Mouse (Mus musculus): ENCODE measurements around the gene Dmd. TPM values are rescaled to one million over a fixed set of nuclear protein-coding genes. Genes with fewer than 3 reads are reported as not detected.
A peak's percentile ranks its signal among the peaks of the same experiment; 100 is the strongest.

Dmd gene
- polyA plus RNA-seq, 1 experiment: 1.6 TPM

GRCm38 (mm10) chrX:85137293-85137692 lies 2188.6 kb downstream of the Dmd start:
- no peaks in the 10 kb centered on the region for H3K4me1 ChIP-seq (replicated peaks; ENCODE audit: control insufficient read depth, insufficient read depth, low read length)
- no peaks in the 10 kb centered on the region for H3K27me3 ChIP-seq (ENCODE audit: control insufficient read depth, insufficient read depth, low read length)
- no peaks in the 10 kb centered on the region for H3K36me3 ChIP-seq (ENCODE audit: control insufficient read depth, insufficient read depth, low read length)
- H3K27ac ChIP-seq (ENCODE audit: control insufficient read depth, insufficient read depth, low read length): no peak overlapping the region
- no peak for TF ChIP-seq CTCF (IDR thresholded peaks at IDR 0.05; ENCODE audit: borderline replicate concordance, control insufficient read depth, extremely low read depth, insufficient read depth, low read length, poor library complexity)
- no peak for TF ChIP-seq POLR2A (IDR thresholded peaks at IDR 0.05; ENCODE audit: control insufficient read depth, extremely low read depth, insufficient read depth, low read length, poor library complexity)
- 88% methylated on average over 5 of the region's 5 CpGs for WGBS
- H3K4me3 ChIP-seq (ENCODE audit: control insufficient read depth, insufficient read depth, low read length): no peak overlapping the region
- no peak for DNase-seq

- DNase-seq: peak; percentile 2
- Histone ChIP-seq H3K4me1 (replicated peaks; ENCODE audit: control insufficient read depth, insufficient read depth, low read length) (no peaks in the 10 kb centered on the region), H3K27me3 (ENCODE audit: control insufficient read depth, insufficient read depth, low read length) (no peaks in the 10 kb centered on the region), H3K36me3 (ENCODE audit: control insufficient read depth, insufficient read depth, low read length) (no peaks in the 10 kb centered on the region), H3K27ac (ENCODE audit: control insufficient read depth, insufficient read depth, low read length) (no peak overlapping the region), H3K4me3 (ENCODE audit: control insufficient read depth, insufficient read depth, low read length) (no peak overlapping the region)
- TF ChIP-seq POLR2A (IDR thresholded peaks at IDR 0.05; ENCODE audit: control insufficient read depth, extremely low read depth, insufficient read depth, low read length, poor library complexity): no peak
- no peak for TF ChIP-seq CTCF (IDR thresholded peaks at IDR 0.05; ENCODE audit: borderline replicate concordance, control insufficient read depth, extremely low read depth, insufficient read depth, low read length, poor library complexity)
- 95% methylated on average over 2 of the region's 2 CpGs for WGBS
These were observed 2222.6 kb downstream of the Dmd start for GRCm38 (mm10) chrX:85171264-85171663.

- Histone ChIP-seq H3K4me3 (ENCODE audit: control insufficient read depth, insufficient read depth, low read length) (no peak overlapping the region), H3K27me3 (ENCODE audit: control insufficient read depth, insufficient read depth, low read length) (no peaks in the 10 kb centered on the region), H3K27ac (ENCODE audit: control insufficient read depth, insufficient read depth, low read length) (no peak overlapping the region), H3K4me1 (replicated peaks; ENCODE audit: control insufficient read depth, insufficient read depth, low read length) (no peaks in the 10 kb centered on the region), H3K36me3 (ENCODE audit: control insufficient read depth, insufficient read depth, low read length) (no peaks in the 10 kb centered on the region)
- DNase-seq: no peak
- WGBS: 90% methylated on average over 2 of the region's 2 CpGs
- no peak for TF ChIP-seq POLR2A (IDR thresholded peaks at IDR 0.05; ENCODE audit: control insufficient read depth, extremely low read depth, insufficient read depth, low read length, poor library complexity)
- TF ChIP-seq CTCF (IDR thresholded peaks at IDR 0.05; ENCODE audit: borderline replicate concordance, control insufficient read depth, extremely low read depth, insufficient read depth, low read length, poor library complexity): no peak
These were observed 2238.9 kb downstream of the Dmd start for GRCm38 (mm10) chrX:85187565-85187964.

- no peaks in the 10 kb centered on the region for H3K27me3 ChIP-seq (ENCODE audit: control insufficient read depth, insufficient read depth, low read length)
- no peaks in the 10 kb centered on the region for H3K4me1 ChIP-seq (replicated peaks; ENCODE audit: control insufficient read depth, insufficient read depth, low read length)
- H3K27ac ChIP-seq (ENCODE audit: control insufficient read depth, insufficient read depth, low read length): no peak overlapping the region
- no peak overlapping the region for H3K4me3 ChIP-seq (ENCODE audit: control insufficient read depth, insufficient read depth, low read length)
- H3K36me3 ChIP-seq (ENCODE audit: control insufficient read depth, insufficient read depth, low read length): no peaks in the 10 kb centered on the region
- TF ChIP-seq POLR2A (IDR thresholded peaks at IDR 0.05; ENCODE audit: control insufficient read depth, extremely low read depth, insufficient read depth, low read length, poor library complexity) (no peak), CTCF (IDR thresholded peaks at IDR 0.05; ENCODE audit: borderline replicate concordance, control insufficient read depth, extremely low read depth, insufficient read depth, low read length, poor library complexity) (no peak)
- no peak for DNase-seq
These were observed 2245.2 kb downstream of the Dmd start for GRCm38 (mm10) chrX:85193856-85194255.

GRCm38 (mm10) chrX:85197688-85198087 lies 2249.0 kb downstream of the Dmd start:
- no peak for DNase-seq
- H3K4me1 ChIP-seq (replicated peaks; ENCODE audit: control insufficient read depth, insufficient read depth, low read length): no peaks in the 10 kb centered on the region
- H3K27ac ChIP-seq (ENCODE audit: control insufficient read depth, insufficient read depth, low read length): no peak overlapping the region
- H3K36me3 ChIP-seq (ENCODE audit: control insufficient read depth, insufficient read depth, low read length): no peaks in the 10 kb centered on the region
- H3K4me3 ChIP-seq (ENCODE audit: control insufficient read depth, insufficient read depth, low read length): no peak overlapping the region
- H3K27me3 ChIP-seq (ENCODE audit: control insufficient read depth, insufficient read depth, low read length): no peaks in the 10 kb centered on the region
- 95% methylated on average over 5 of the region's 5 CpGs for WGBS
- TF ChIP-seq POLR2A (IDR thresholded peaks at IDR 0.05; ENCODE audit: control insufficient read depth, extremely low read depth, insufficient read depth, low read length, poor library complexity) (no peak), CTCF (IDR thresholded peaks at IDR 0.05; ENCODE audit: borderline replicate concordance, control insufficient read depth, extremely low read depth, insufficient read depth, low read length, poor library complexity) (no peak)

GRCm38 (mm10) chrX:85199398-85199797 lies 2250.7 kb downstream of the Dmd start:
- no peaks in the 10 kb centered on the region for H3K36me3 ChIP-seq (ENCODE audit: control insufficient read depth, insufficient read depth, low read length)
- no peak overlapping the region for H3K27ac ChIP-seq (ENCODE audit: control insufficient read depth, insufficient read depth, low read length)
- no peaks in the 10 kb centered on the region for H3K4me1 ChIP-seq (replicated peaks; ENCODE audit: control insufficient read depth, insufficient read depth, low read length)
- WGBS: 93% methylated on average over 3 of the region's 3 CpGs
- no peak overlapping the region for H3K4me3 ChIP-seq (ENCODE audit: control insufficient read depth, insufficient read depth, low read length)
- DNase-seq: no peak
- no peaks in the 10 kb centered on the region for H3K27me3 ChIP-seq (ENCODE audit: control insufficient read depth, insufficient read depth, low read length)
- TF ChIP-seq POLR2A (IDR thresholded peaks at IDR 0.05; ENCODE audit: control insufficient read depth, extremely low read depth, insufficient read depth, low read length, poor library complexity) (no peak), CTCF (IDR thresholded peaks at IDR 0.05; ENCODE audit: borderline replicate concordance, control insufficient read depth, extremely low read depth, insufficient read depth, low read length, poor library complexity) (no peak)

GRCm38 (mm10) chrX:85207001-85207400 lies 2258.3 kb downstream of the Dmd start:
- no peak for DNase-seq
- Histone ChIP-seq H3K4me1 (replicated peaks; ENCODE audit: control insufficient read depth, insufficient read depth, low read length) (no peaks in the 10 kb centered on the region), H3K27me3 (ENCODE audit: control insufficient read depth, insufficient read depth, low read length) (no peaks in the 10 kb centered on the region), H3K27ac (ENCODE audit: control insufficient read depth, insufficient read depth, low read length) (no peak overlapping the region), H3K4me3 (ENCODE audit: control insufficient read depth, insufficient read depth, low read length) (no peak overlapping the region), H3K36me3 (ENCODE audit: control insufficient read depth, insufficient read depth, low read length) (no peaks in the 10 kb centered on the region)
- whole genome bisulfite sequencing: 91% methylated on average over 2 of the region's 2 CpGs
- TF ChIP-seq CTCF (IDR thresholded peaks at IDR 0.05; ENCODE audit: borderline replicate concordance, control insufficient read depth, extremely low read depth, insufficient read depth, low read length, poor library complexity) (no peak), POLR2A (IDR thresholded peaks at IDR 0.05; ENCODE audit: control insufficient read depth, extremely low read depth, insufficient read depth, low read length, poor library complexity) (no peak)
